Mouse (Mus musculus): ENCODE measurements around the gene Kcnq4. TPM values are rescaled to one million over a fixed set of nuclear protein-coding genes. Genes with fewer than 3 reads are reported as not detected.

The Kcnq4 gene
- total RNA-seq (2023): not detected in 2 replicates

DNA sequence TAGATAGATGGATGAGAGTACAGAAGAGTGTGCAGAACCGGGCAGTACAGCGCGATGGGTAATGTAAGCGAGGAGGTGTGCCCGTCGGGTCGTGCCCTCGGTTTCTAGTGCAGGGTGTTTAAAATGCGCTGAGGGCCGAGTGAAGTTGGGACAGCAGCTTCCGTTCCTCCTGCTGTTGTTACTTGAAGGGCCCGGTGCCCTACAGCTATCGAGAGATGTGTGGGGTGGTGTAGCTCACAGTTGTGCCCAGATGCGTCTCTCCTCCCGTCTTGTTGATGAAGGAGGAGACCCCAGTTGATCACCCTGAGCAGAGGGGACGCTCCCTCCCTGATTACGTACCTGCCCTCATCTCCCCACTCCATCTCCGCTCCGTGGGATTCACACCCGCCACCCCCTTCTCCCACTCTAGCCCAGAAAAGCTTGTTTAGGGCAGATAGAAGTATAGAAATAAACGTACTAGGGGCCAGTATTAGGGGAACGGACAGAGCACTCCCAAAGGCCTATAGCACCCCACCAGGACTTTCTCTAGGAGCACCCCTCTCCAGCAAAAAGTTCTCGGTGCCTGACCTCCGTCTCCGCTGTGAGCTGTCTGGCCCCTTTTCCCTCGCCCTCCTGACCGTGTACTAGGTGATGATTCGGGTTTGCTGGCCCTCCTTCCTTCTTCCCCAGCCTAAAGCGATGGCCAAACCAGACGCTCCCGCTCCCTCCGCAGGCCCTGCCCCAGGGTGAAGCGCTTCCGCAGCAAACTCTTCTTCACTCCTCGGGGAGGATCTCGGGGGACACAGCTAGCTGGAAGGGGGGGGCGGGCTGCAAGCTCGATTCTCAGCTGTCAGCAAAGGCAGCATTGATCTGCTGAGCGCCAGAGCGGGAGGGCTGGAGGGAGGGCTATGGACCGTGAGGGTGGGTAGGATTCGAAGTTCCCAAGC lies at the start of gene Kcnq4:
Kcnq4 (minus strand) TSS at position 672 of the 926 bp plus-strand sequence.

DNA sequence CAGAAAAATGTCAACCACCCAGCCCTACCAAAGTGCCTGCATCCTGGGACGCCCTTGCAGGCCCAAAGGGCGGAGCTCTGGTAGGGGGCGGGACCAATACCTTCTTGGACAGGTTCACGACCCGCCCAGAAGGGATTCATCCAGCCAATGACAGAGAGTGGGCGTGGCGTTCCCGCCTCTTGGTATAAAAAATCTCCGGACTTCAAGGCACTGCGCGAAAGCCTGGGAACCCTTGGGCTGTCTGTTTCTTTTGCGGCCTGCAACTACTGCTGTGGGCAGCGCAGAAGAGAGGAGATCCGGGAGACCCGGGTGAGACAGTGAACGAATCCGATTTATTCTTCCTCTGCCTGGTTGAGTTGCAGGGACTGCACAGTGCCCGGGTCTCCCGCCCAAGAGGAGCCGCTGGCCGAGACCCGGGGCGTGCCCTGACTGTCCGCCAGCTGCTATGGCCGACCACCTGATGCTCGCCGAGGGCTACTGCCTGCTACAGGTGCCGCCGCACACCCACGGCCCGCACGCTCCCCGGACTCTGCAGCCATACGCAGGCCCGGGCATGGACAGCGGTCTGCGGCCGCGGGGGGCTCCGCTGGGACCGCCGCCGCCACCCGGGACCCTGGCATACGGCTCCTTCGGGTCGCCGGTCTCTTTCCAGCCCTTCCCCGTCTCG lies 81.9 kb downstream of the Kcnq4 start, which contains the start of gene Cited4:
Cited4 (plus strand) TSS at position 215 of the 667 bp plus-strand sequence.

Other genes starting within 250 kb of the Kcnq4 start
- gene Slfnl1, start 216.4 kb downstream of the Kcnq4 start, total RNA-seq (2023): not detected in 2 replicates
- 5.9 and 6.4 TPM in 2 replicates for gene Ctps, start 178.3 kb downstream of the Kcnq4 start, total RNA-seq (2023)
- 1.8 and 1.9 TPM in 2 replicates for gene Gm8439, start 159.9 kb downstream of the Kcnq4 start, total RNA-seq (2023)
- 1.1 and 1.4 TPM in 2 replicates for gene Cited4, start 82.0 kb downstream of the Kcnq4 start, total RNA-seq (2023)
- 39.5 and 44.5 TPM in 2 replicates for gene Nfyc, start 83.0 kb upstream of the Kcnq4 start, total RNA-seq (2023)
- gene Rims3, start 106.2 kb upstream of the Kcnq4 start, total RNA-seq (2023): 0.13 TPM in 1 of 2 replicates, not detected in the other
- 3.9 and 5.6 TPM in 2 replicates for gene Exo5, start 176.4 kb upstream of the Kcnq4 start, total RNA-seq (2023)
- gene Zfp69, start 203.1 kb upstream of the Kcnq4 start, total RNA-seq (2023): 2.0 and 5.1 TPM in 2 replicates